In the genomic region with DNA sequence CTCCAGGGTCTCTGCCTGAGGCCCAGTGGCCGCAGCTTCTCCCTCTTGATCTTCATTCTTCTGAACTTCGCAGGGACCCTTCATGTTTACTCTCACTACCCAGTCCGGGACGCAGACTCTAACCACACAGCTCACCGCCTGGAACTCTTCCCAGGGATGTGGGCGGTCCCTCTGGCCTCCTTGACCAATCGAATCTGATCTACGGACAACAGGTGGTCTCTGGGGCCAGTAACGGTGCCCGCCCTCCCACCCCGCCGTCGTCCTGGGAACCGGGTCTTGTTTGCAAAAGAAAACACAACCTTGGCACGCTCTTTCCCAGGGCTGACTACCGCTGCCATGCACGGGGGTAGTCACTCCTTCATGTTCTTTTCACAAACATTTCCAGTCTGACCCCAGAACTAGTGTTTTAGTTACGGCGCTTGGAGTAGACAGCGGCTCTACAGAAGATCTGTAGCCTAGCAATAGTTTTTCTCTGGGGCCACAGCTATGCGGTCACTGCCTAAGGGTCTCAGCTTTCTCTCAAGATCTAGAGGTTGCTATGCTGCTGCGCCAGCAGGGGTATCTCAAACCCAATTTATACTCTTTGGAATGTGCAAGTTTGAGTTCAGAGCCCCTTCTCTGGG, we compare ENCODE assay signal across 8 mouse cellular contexts. TPM values are rescaled to one million over a fixed set of nuclear protein-coding genes. Genes with fewer than 3 reads are reported as not detected.
DNase-seq lines count a peak whose midpoint lies in the region; ATAC-seq and TF ChIP-seq lines count a peak whose summit lies in the region.

A gene (minus strand): TSS at position 120 of the 623 bp plus-strand sequence.

- H3K4me1 ChIP-seq in E14TG2a.4 (replicated peaks; ENCODE audit: low read depth, low read length), result peaks cover 44% of the 10 kb centered on the region
- peaks cover 35% of the 10 kb centered on the region for H3K4me1 ChIP-seq in hindbrain, embryonic 12.5 days
- H3K4me1 ChIP-seq in limb, embryonic 15.5 days, result peaks cover 31% of the 10 kb centered on the region
- H3K4me1 ChIP-seq in midbrain, postnatal 0 days (ENCODE audit: insufficient read depth, low read length), result peaks cover 12% of the 10 kb centered on the region; the same call in 1 of the 2 replicates

- no peak for TF ChIP-seq CTCF in E14TG2a.4 (conservative IDR thresholded peaks at IDR 0.05; ENCODE audit: low read length)
- TF ChIP-seq CTCF in midbrain, postnatal 0 days (IDR thresholded peaks at IDR 0.05), result peak; percentile 23; the same call in 1 of the 2 replicates

- peak; percentile 70 for DNase-seq in adrenal gland, postnatal 10 days
- peak; percentile 86 for DNase-seq in gastrocnemius, adult 18-20 months (ENCODE audit: low spot score)
- DNase-seq in midbrain, postnatal 0 days (ENCODE audit: low spot score), result peak; percentile 82
- DNase-seq in frontal cortex, postnatal 14 days (ENCODE audit: low spot score in 2 of 2), result no peak

- no peaks in the 10 kb centered on the region for H3K9me3 ChIP-seq in E14TG2a.4 (ENCODE audit: low read length)
- H3K9me3 ChIP-seq in hindbrain, embryonic 12.5 days (replicated peaks), result no peaks in the 10 kb centered on the region
- no peaks in the 10 kb centered on the region for H3K9me3 ChIP-seq in limb, embryonic 15.5 days
- H3K9me3 ChIP-seq in midbrain, postnatal 0 days (ENCODE audit: low read length), result no peaks in the 10 kb centered on the region

- H3K36me3 ChIP-seq in E14TG2a.4 (ENCODE audit: insufficient read depth, low read length), result no peaks in the 10 kb centered on the region
- no peaks in the 10 kb centered on the region for H3K36me3 ChIP-seq in hindbrain, embryonic 12.5 days
- H3K36me3 ChIP-seq in limb, embryonic 15.5 days, result no peaks in the 10 kb centered on the region
- no peaks in the 10 kb centered on the region for H3K36me3 ChIP-seq in midbrain, postnatal 0 days (ENCODE audit: insufficient read depth, low read length)

- peak; percentile 38; the same call in 1 of the 2 replicates for ATAC-seq in hindbrain, embryonic 12.5 days (ENCODE audit: low FRiP score)
- peak; percentile 69 for ATAC-seq in limb, embryonic 15.5 days (ENCODE audit: insufficient number of reproducible peaks, low FRiP score, low TSS enrichment, low read depth)
- ATAC-seq in midbrain, postnatal 0 days (ENCODE audit: low FRiP score), result peak; percentile 71
- ATAC-seq in erythroblast, adult 5-6 weeks (replicated peaks; ENCODE audit: low FRiP score, poor library complexity, severe bottlenecking), result no peak

- H3K9ac ChIP-seq in hindbrain, embryonic 12.5 days, result 0 out of 2 replicates have a peak within 1 kb of the TSS, but pooled peaks have one; percentile 9
- H3K9ac ChIP-seq in limb, embryonic 15.5 days, result peak within 1 kb of the TSS; percentile 37
- 0 out of 2 replicates have a peak within 1 kb of the TSS, but pooled peaks have one; percentile 8 for H3K9ac ChIP-seq in midbrain, postnatal 0 days (replicated peaks; ENCODE audit: low read length, poor library complexity, severe bottlenecking)

- WGBS in hindbrain, embryonic 12.5 days, result under 1% methylated on average over 22 of the region's 22 CpGs
- 3% methylated on average over 22 of the region's 22 CpGs for WGBS in limb, embryonic 15.5 days
- 2% methylated on average over 22 of the region's 22 CpGs for WGBS in midbrain, postnatal 0 days

- H3K4me3 ChIP-seq in E14TG2a.4 (replicated peaks; ENCODE audit: low read length), result peak within 1 kb of the TSS; percentile 66
- H3K4me3 ChIP-seq in hindbrain, embryonic 12.5 days, result peak within 1 kb of the TSS; percentile 16
- peak within 1 kb of the TSS; percentile 19 for H3K4me3 ChIP-seq in limb, embryonic 15.5 days
- H3K4me3 ChIP-seq in midbrain, postnatal 0 days (ENCODE audit: low read depth, low read length), result peak within 1 kb of the TSS; percentile 19

- peak within 1 kb of the TSS; percentile 46 for H3K4me2 ChIP-seq in hindbrain, embryonic 12.5 days (replicated peaks)
- H3K4me2 ChIP-seq in limb, embryonic 15.5 days, result peak within 1 kb of the TSS; percentile 49
- H3K4me2 ChIP-seq in midbrain, postnatal 0 days (ENCODE audit: low read depth, low read length, poor library complexity, severe bottlenecking), result peak within 1 kb of the TSS; percentile 42

- peak within 1 kb of the TSS; percentile 45 for H3K27ac ChIP-seq in hindbrain, embryonic 12.5 days
- H3K27ac ChIP-seq in limb, embryonic 15.5 days, result peak within 1 kb of the TSS; percentile 70; the same call in 1 of the 2 replicates
- 0 out of 2 replicates have a peak within 1 kb of the TSS, but pooled peaks have one; percentile 12 for H3K27ac ChIP-seq in midbrain, postnatal 0 days (ENCODE audit: low read depth, low read length)

- peaks cover 66% of the 10 kb centered on the region for H3K27me3 ChIP-seq in E14TG2a.4 (ENCODE audit: insufficient read depth, low read length)
- peaks cover 19% of the 10 kb centered on the region for H3K27me3 ChIP-seq in hindbrain, embryonic 12.5 days
- peaks cover 17% of the 10 kb centered on the region; the same call in 1 of the 2 replicates for H3K27me3 ChIP-seq in limb, embryonic 15.5 days
- H3K27me3 ChIP-seq in midbrain, postnatal 0 days (ENCODE audit: insufficient read depth, low read length), result peaks cover 5% of the 10 kb centered on the region; the same call in 1 of the 2 replicates

RNA-seq across cellular contexts. Expression of the gene that starts here (rescaled TPM):
- under 1 TPM; 0.48 to 0.58 TPM for total RNA-seq in adrenal gland, postnatal 10 days (2021)
- total RNA-seq in gastrocnemius, adult 18-20 months (2021), result 1 to 10 TPM; 1.7 to 2.4 TPM
- polyA plus RNA-seq in hindbrain, embryonic 12.5 days (2016; fragmentation: Nextera tagmentation; extraction: Ambion mirVana), result 1.1 and 1.3 TPM in 2 replicates
- polyA plus RNA-seq in limb, embryonic 15.5 days (2015; fragmentation: Nextera tagmentation; extraction: Ambion mirVana), result 0.25 TPM in 1 of 2 replicates, not detected in the other
- total RNA-seq in midbrain, postnatal 0 days (2014; rRNA removed), result 1.1 and 2.9 TPM in 2 replicates
- 2.1 and 2.5 TPM in 2 replicates for polyA plus RNA-seq in midbrain, postnatal 0 days (2015; fragmentation: Nextera tagmentation; extraction: Ambion mirVana)
- total RNA-seq in erythroblast, adult 5-6 weeks (2015; ENCODE audit: low replicate concordance), result not detected in 2 replicates
- total RNA-seq in erythroblast, adult 5-6 weeks (2017; ENCODE audit: low replicate concordance), result not detected in 2 replicates

Comparison
In these comparisons a context has a peak if more than half of its experiments do, and no peak if none do; other contexts are left out.
1. Peak in DNase-seq in adrenal gland, postnatal 10 days; RNA of the gene not detected or under 1 TPM.
2. Peak in ATAC-seq, H3K4me3 ChIP-seq, H3K27ac ChIP-seq, H3K9ac ChIP-seq and H3K4me2 ChIP-seq in limb, embryonic 15.5 days; RNA of the gene not detected or under 1 TPM.
3. H3K4me3 ChIP-seq: peak in every context shown above with its lines; median percentile 66 in E14TG2a.4; 19 in limb, embryonic 15.5 days; 19 in midbrain, postnatal 0 days; 16 in hindbrain, embryonic 12.5 days.
4. DNase-seq: peak in gastrocnemius, adult 18-20 months (single experiment) and midbrain, postnatal 0 days (single experiment); none in frontal cortex, postnatal 14 days (0 of 2).
5. H3K27ac ChIP-seq: peak in every context shown above with its lines; median percentile 70 in limb, embryonic 15.5 days; 45 in hindbrain, embryonic 12.5 days; 12 in midbrain, postnatal 0 days.
6. Peak in every context shown above with its lines, with median percentiles within 50 percentile points of each other: H3K4me2 ChIP-seq and H3K9ac ChIP-seq.